Mouse (Mus musculus): ENCODE measurements at regions not wholly inside any gene's neighbourhood (a gene's known extent, or its start where the extent isn't known, plus 50 kb on each side); places are given as distances from the start of the nearest gene placed in this dataset.

DNA sequence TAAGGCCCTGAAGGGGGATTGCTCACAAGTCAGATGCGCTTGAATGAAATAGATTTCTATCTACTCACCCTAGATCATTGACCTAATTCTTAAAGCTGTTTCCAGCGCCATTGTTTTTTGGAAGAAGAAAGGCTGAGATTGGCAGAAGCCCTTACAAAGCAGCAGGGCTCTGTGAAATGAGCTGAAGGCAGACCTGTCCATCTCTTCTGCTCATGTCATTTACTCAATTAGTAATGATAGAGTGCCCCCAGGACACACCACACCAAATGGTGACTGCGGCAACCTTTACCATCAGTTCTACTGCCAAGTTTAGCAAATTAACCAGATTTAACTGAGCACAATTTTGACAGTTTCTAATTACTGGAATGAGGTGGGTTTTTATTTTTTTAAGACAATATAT lies 1067.5 kb downstream of the Ttll7 start:
- ATAC-seq (replicated peaks in 1 of 2; ENCODE audit: insufficient read depth in 1 of 2, low FRiP score in 2 of 2, low TSS enrichment in 1 of 2, low read depth in 1 of 2, poor library complexity in 2 of 2, severe bottlenecking in 2 of 2), result no peak

DNA sequence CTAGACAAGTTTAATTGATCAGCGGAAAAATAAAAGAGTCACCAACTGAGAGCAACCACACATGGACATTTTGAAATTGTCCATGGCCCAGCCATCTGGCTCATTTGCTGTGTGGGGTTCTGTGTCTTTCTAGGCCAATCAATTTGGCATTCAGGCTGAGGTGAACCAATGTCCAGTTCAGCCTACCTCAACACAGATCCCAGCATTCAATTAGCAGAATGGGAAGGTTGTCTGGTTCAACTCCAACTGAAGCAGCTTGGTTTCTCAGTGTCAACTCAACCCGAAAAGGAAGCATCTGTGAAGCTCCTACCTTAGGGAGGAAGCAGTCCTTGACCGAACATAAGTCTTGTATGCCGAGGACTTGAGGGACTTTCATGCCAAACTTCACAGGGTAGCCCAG lies 1067.0 kb downstream of the Ttll7 start:
- no peak for ATAC-seq (replicated peaks in 1 of 2; ENCODE audit: insufficient read depth in 1 of 2, low FRiP score in 2 of 2, low TSS enrichment in 1 of 2, low read depth in 1 of 2, poor library complexity in 2 of 2, severe bottlenecking in 2 of 2)

DNA sequence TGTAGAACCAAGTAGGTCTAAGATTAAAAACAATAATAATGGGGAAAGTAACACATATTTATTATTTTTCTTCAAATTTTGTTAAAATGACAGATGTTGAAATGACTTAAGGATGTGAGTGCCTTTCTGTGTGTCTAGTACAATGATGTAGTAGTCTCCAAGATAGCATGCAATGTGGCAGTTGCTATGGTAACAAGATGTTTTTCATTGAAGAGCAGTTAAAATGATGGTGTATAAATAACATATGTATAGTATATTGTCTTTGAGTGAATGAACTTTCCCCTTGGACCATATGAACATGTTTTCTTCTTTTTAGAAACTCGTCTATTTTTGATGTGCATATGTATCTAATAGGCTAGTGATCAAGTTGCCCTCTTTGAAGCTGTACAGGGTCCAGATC lies 1044.6 kb downstream of the Ttll7 start:
- ATAC-seq (replicated peaks in 1 of 2; ENCODE audit: insufficient read depth in 1 of 2, low FRiP score in 2 of 2, low TSS enrichment in 1 of 2, low read depth in 1 of 2, poor library complexity in 2 of 2, severe bottlenecking in 2 of 2), result no peak

DNA sequence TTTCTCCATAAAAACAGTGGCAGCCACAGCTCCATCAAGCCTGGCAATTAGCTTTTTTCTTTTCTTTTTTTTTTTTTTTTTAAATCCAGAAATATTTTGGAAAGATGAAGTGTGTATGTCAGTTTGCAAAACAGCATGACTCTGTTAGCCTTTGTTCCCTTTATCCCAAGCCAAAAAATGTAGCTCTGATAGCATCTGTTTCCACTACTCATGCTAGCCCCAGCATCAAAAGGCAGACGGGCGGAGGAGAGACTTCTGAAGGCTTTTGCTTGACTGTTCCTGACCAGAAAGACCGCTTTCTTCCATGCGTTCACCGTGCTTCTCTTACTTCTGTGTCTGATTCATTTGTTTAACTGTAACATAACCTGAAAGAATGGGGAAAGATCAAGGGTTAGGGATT lies 1039.5 kb downstream of the Ttll7 start:
- ATAC-seq (replicated peaks in 1 of 2; ENCODE audit: insufficient read depth in 1 of 2, low FRiP score in 2 of 2, low TSS enrichment in 1 of 2, low read depth in 1 of 2, poor library complexity in 2 of 2, severe bottlenecking in 2 of 2), result no peak

DNA sequence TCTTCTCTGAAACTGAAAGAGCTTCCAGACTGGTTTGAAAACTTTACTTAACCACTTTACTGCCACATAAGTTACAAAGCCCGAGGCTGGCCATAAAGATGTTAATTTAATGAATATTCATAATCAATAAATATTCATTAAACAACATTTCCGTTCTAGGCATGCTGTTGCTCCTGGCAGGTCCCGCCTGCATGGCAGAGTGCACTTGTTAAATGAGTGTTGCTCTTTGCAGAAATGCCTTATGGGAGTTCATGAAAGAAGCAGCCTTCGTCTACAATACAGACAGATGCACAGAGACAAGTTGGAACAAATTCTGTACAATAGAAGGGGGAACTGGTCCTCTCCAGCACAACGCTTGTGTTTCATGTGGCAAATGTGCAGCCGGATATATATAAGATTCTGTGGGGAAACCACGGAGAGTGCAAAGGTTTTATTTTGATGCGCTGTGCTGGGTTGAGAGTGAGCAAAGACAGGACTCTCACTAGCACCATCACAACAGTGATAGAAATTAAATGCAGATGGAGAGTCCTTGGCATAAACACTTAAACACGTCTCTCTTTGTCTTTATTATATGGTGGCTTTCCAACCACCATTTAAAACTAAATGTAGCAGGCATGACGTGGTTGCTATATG lies 1034.2 kb downstream of the Ttll7 start:
- ATAC-seq (replicated peaks in 1 of 2; ENCODE audit: insufficient read depth in 1 of 2, low FRiP score in 2 of 2, low TSS enrichment in 1 of 2, low read depth in 1 of 2, poor library complexity in 2 of 2, severe bottlenecking in 2 of 2), result no peak

DNA sequence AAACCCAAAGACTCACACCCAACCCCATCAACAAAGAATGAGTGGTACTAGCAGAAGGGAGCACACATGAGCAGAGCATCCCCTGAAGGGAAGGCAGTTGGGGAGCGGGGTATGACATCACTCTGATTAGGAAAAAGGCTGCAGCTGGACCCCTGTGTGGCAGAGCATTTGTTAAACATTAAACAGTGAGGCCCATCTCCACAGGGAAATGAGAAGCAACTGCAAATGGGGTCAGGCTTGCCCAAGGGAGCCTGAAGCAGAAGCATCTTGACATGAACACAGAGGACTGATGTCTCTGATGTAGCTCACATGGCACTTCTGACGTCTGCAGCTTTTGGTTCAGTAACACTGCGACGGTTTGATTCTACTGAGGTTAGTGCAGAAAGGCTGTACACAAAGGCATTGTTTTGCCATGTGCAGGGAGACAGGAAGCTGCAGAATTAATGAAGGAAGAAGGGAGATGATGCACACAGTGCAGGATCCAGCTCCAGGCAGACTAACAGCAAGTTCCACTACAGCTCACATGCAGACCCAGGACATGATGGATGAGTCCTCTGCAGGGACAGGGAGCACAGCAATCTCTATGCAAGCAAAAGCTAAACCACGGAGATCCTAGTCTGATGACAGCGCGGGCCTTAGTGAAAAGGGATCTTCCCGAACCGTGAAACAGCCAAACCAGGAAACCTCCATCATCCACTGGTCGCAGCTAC lies 1030.9 kb downstream of the Ttll7 start:
- no peak for ATAC-seq (replicated peaks in 1 of 2; ENCODE audit: insufficient read depth in 1 of 2, low FRiP score in 2 of 2, low TSS enrichment in 1 of 2, low read depth in 1 of 2, poor library complexity in 2 of 2, severe bottlenecking in 2 of 2)

DNA sequence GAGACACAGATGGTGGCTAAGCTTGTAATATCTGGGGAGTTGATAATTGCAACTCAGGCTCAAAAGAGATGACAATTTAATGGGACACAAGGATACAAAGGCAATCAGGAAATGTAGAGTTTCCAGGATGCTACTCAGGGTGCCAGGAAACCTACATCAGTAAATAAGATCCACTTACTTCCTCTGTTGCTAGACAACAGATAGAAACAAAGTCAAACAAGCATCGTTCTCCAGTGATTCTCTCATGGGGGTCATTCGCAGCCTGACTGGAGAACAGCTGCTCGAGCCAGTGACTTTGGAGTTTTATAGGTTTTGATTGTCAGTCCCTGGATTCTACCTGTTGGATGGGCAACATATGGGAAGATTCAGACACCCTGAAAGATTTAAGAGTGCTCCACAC lies 1026.5 kb downstream of the Ttll7 start:
- no peak for ATAC-seq (replicated peaks in 1 of 2; ENCODE audit: insufficient read depth in 1 of 2, low FRiP score in 2 of 2, low TSS enrichment in 1 of 2, low read depth in 1 of 2, poor library complexity in 2 of 2, severe bottlenecking in 2 of 2)

DNA sequence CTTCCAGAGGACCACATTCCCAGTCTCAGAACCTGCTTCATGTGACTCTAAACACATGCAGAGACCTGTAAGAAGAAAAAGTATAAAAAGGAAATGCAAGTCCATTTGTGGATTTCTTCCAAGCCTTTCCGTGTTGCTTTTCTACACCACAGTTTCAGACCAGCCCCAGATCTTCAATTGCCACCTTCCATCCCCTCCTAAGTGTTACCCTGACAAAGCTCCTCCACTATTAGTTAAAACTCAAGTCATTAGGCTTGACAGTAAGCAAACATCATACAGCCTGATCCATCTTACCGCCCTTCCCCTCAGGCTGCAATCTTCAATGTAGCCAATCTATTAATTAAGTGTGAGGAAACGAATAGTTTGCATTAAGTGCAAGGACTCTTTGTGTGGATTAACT lies 1016.1 kb downstream of the Ttll7 start:
- no peak for ATAC-seq (replicated peaks in 1 of 2; ENCODE audit: insufficient read depth in 1 of 2, low FRiP score in 2 of 2, low TSS enrichment in 1 of 2, low read depth in 1 of 2, poor library complexity in 2 of 2, severe bottlenecking in 2 of 2)

DNA sequence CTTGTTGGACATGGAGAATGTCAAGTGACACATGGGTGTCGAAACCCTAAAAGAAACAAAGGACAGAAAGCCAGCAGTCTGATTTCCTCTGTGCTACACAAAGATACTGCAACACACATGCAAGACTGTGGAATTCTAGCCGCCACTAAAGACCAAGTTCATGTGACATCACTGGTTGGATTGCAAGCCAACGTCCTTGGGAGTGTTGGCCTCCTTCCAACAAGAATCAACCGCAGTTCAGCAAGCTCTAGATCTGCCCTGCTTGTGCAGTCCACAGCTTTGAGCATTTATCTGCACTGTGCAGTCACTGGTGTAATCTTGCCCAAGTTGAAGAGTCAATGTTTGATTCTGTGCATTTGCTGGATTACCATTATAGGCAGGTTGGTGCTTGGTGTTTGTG lies 1001.2 kb downstream of the Ttll7 start:
- no peak for ATAC-seq (replicated peaks in 1 of 2; ENCODE audit: insufficient read depth in 1 of 2, low FRiP score in 2 of 2, low TSS enrichment in 1 of 2, low read depth in 1 of 2, poor library complexity in 2 of 2, severe bottlenecking in 2 of 2)

DNA sequence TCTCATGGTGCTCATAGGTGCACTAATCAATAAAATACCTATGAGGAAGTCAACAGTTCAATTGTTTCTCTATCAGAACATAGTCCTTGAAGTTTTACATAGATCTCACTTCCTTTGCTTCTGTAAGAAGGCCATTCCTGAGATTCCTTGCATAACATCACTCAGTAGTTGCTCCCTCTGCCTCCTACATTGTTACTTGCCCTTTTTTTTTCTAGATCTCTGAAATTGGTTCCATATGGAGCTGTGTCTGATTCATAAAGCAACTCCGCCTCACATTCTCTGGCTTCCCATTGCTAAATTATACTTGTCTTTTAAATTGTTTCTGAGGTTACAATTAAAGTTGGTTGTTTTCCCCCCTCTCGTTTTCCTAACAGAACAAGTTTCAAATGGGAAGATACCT lies 1000.7 kb downstream of the Ttll7 start:
- no peak for ATAC-seq (replicated peaks in 1 of 2; ENCODE audit: insufficient read depth in 1 of 2, low FRiP score in 2 of 2, low TSS enrichment in 1 of 2, low read depth in 1 of 2, poor library complexity in 2 of 2, severe bottlenecking in 2 of 2)

DNA sequence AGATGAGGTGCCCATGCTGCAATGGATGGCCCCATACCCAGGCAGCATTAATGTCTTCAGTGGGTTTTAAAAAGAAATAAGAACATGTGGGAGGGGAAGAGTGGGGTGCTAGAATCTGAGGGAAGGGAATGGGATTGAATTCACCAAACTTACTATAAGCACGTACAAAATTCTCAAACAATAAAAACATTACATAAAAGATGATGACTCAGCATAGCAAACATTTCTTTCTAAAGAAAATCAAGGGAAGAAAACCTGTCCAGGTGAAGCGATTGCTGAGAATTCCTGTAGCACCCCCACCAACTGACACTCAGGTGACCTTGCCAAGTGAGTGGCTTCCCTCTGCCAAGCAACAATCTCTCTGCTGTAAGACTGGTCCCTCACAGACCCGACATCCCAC lies 989.2 kb downstream of the Ttll7 start:
- no peak for ATAC-seq (replicated peaks in 1 of 2; ENCODE audit: insufficient read depth in 1 of 2, low FRiP score in 2 of 2, low TSS enrichment in 1 of 2, low read depth in 1 of 2, poor library complexity in 2 of 2, severe bottlenecking in 2 of 2)

DNA sequence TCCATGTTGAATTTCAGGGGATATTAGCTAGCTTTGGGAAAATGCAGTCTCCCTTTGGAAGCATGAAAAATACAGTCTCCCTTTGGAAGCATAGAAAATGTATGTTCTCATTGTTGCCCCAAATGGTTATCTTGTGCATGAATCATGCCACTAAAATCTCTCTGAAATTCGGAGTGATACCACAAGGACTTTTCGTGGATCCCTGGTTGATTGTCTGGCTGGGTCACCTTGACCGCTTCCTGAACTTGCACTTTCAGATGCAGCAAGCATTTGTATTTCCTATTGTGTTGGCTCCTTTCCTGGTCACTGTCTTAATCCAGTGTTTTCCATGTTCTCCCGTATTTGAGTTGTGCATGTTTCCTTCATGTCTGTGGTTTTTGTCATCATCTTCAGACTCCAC lies 986.6 kb downstream of the Ttll7 start:
- ATAC-seq (replicated peaks in 1 of 2; ENCODE audit: insufficient read depth in 1 of 2, low FRiP score in 2 of 2, low TSS enrichment in 1 of 2, low read depth in 1 of 2, poor library complexity in 2 of 2, severe bottlenecking in 2 of 2), result no peak

DNA sequence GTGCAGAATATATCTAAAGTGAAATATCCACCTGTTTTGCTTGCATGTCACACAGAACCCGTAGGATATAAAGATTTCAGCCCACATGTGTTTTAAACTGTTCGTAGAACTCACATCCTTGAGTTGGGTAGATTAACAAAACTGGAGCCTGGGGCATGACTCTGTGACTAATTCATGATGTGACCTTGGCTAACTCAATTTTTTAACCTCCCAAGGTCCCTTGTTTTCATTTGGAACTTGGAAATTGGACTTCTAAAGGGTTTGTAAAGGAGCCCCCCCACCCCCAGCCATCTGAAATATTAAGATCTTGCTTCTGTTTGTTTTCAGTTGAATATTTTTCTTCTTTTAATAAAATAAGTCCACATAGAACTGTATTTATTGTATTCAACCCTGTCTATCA lies 983.5 kb downstream of the Ttll7 start:
- no peak for ATAC-seq (replicated peaks in 1 of 2; ENCODE audit: insufficient read depth in 1 of 2, low FRiP score in 2 of 2, low TSS enrichment in 1 of 2, low read depth in 1 of 2, poor library complexity in 2 of 2, severe bottlenecking in 2 of 2)

DNA sequence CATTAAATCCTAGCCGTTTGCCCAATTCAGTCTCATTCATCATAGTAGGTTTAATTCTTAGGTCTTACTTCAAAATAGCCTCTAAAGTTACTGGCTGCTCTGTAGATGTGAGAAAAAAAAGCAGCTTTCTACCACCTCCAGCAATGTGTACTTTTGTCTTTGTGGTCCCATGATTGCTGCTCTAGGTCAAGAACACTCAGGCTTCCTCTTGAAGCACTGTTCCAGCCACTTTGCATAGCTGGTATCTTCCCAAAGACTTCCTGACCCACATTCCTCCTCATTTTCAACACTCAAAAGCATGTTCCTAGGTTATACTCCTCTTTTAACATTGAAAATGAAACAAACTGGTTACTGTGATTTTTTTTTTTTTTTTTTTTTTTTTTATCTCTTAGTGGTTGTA lies 973.2 kb downstream of the Ttll7 start:
- ATAC-seq (replicated peaks in 1 of 2; ENCODE audit: insufficient read depth in 1 of 2, low FRiP score in 2 of 2, low TSS enrichment in 1 of 2, low read depth in 1 of 2, poor library complexity in 2 of 2, severe bottlenecking in 2 of 2), result no peak

DNA sequence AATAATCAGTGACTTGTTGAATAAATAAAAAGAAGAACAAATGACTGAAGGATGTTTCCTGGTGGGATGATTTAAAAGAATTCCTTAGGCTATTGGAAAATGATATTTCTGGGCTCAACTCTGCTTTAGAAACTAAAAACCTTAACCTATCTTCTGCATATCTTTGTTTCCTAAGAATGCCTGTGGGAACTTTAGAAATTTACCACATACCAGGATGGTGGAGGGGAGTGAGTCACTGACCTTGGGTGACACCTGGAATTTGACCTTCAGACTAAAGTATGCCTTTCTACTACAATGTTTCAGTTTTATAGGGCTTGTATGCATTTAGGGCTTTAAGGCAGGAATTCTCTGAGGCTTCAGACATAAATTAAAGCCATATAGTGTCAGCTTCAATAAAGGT lies 972.3 kb downstream of the Ttll7 start:
- no peak for ATAC-seq (replicated peaks in 1 of 2; ENCODE audit: insufficient read depth in 1 of 2, low FRiP score in 2 of 2, low TSS enrichment in 1 of 2, low read depth in 1 of 2, poor library complexity in 2 of 2, severe bottlenecking in 2 of 2)

DNA sequence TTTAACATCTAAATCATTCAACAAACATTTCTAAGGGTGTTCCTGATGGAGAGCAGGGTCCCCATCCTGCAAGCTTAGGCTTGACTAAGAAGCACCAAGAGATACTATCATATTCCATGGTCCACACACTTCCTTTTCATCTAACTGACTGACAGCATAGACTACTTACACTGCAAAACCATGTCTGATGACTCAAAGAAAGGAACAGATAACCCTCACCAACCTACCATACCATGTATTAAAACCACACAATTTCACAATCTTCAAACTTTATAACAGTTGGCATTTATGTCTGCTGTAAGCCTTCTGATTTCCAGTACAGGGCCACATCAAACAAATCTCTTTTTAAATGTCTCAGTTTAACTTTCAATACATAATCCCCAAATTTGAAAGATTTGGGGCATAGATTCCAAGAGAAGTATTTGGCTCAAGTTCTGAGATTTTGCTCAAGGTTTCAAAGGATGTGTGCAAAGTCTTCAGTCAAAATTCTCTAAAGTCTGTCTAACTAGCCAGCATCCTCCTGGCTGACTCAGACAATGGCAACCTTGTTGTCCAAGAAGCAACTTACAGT lies 962.0 kb downstream of the Ttll7 start:
- ATAC-seq (replicated peaks in 1 of 2; ENCODE audit: insufficient read depth in 1 of 2, low FRiP score in 2 of 2, low TSS enrichment in 1 of 2, low read depth in 1 of 2, poor library complexity in 2 of 2, severe bottlenecking in 2 of 2), result no peak

DNA sequence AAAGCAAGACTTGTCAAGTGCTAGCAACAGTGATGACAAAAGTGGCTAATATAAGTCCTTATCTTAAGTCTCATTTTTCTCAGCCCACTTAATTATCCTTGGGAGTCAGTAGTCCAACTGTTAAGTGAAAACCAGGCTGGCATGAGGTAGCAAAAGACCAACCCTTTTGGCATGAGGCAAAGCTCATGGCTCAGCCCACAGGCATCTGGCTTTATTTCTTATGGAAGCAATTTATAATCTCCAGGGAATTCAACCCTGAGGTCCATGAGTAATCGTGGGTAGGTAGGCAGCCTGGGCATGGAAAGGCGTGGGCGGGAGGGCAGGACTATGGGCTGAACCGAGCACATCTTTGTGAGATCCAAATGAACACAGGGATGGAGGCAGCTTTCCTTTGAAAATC lies 950.4 kb downstream of the Ttll7 start:
- ATAC-seq (replicated peaks in 1 of 2; ENCODE audit: insufficient read depth in 1 of 2, low FRiP score in 2 of 2, low TSS enrichment in 1 of 2, low read depth in 1 of 2, poor library complexity in 2 of 2, severe bottlenecking in 2 of 2), result no peak

DNA sequence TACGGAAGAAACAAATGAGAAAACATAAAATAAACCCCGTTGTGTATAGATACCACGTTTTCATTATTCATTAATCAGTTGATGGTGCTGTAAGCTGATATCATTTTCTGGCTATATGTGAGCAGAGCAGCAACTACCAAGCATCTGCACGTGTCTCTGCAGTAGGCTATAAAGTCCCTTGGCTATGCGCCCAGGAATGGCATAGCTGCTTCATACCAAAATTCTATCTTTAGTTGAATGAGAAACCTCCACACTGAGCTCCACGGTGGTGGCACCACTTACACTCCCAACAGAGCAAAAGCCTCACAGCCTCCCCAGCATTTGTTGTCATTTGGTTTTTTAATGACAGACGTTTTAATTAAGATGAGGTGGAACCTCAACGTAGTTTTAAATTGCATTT lies 944.4 kb downstream of the Ttll7 start:
- ATAC-seq (replicated peaks in 1 of 2; ENCODE audit: insufficient read depth in 1 of 2, low FRiP score in 2 of 2, low TSS enrichment in 1 of 2, low read depth in 1 of 2, poor library complexity in 2 of 2, severe bottlenecking in 2 of 2), result no peak

DNA sequence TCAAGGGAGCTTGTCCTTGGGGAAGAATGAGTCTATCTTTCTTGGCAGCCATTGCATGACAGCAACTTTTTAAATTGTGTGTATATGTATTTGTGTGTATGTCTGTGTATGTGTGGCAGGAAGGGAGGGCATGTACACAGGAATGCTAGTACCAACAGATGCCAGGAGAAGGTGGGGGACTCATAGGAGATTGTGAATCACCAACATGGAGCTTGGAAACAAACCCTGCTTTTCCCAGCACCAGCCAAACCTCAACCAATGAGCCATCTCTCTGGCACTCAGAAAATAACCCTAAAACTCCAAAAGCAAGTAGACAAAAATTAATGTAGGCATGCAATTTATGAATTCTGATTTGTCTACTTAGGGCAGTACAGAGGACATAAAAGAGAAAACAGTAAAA lies 942.9 kb downstream of the Ttll7 start:
- no peak for ATAC-seq (replicated peaks in 1 of 2; ENCODE audit: insufficient read depth in 1 of 2, low FRiP score in 2 of 2, low TSS enrichment in 1 of 2, low read depth in 1 of 2, poor library complexity in 2 of 2, severe bottlenecking in 2 of 2)

Data from hematopoietic stem cell, adult 5-6 weeks (primary cell).